Mouse (Mus musculus) limb, embryonic 11.5 days (tissue): ENCODE results near the gene Ccdc113. TPM values are rescaled to one million over a fixed set of nuclear protein-coding genes. Genes with fewer than 3 reads are reported as not detected.

Source experiments
- ATAC-seq: fragments of 200-750 bp; cut with Nextera tagmentation; 2 replicates; pipeline ENCODE4 v1.8.0; 2017; ENCODE audit warnings: low read depth; ENCODE audit not compliant: insufficient number of reproducible peaks, low FRiP score, low TSS enrichment
- DNase-seq: peaks from one replicate; pipeline ENCODE4 v3.0.0-alpha.2; 2015; ENCODE audit warnings: low spot score
- H3K27ac ChIP-seq: fragments of 300-500 bp; sonication (generic); replicated peaks from 2 replicates; pipeline ENCODE4 v1.5.1; 2014; ENCODE audit warnings: low read depth, mild to moderate bottlenecking, low read length
- H3K27me3 ChIP-seq: fragments of 300-500 bp; sonication (generic); 2 replicates; pipeline ENCODE4 v1.6.1; 2014; ENCODE audit warnings: mild to moderate bottlenecking, low read length, mixed read lengths; ENCODE audit not compliant: control insufficient read depth, insufficient read depth
- H3K36me3 ChIP-seq: fragments of 300-500 bp; sonication (generic); 2 replicates; pipeline ENCODE4 v1.6.1; 2014; ENCODE audit warnings: mild to moderate bottlenecking, low read length, moderate library complexity, mixed read lengths; ENCODE audit not compliant: control insufficient read depth, insufficient read depth
- H3K4me1 ChIP-seq: fragments of 300-500 bp; sonication (generic); 2 replicates; pipeline ENCODE4 v1.6.1; 2014; ENCODE audit warnings: low read length, mixed read lengths; ENCODE audit not compliant: control insufficient read depth, insufficient read depth
- H3K4me2 ChIP-seq: fragments of 300-500 bp; sonication (generic); 2 replicates; pipeline ENCODE4 v1.6.1; 2014; ENCODE audit warnings: low read depth, mild to moderate bottlenecking, moderate library complexity; ENCODE audit not compliant: severe bottlenecking
- H3K4me3 ChIP-seq: fragments of 300-500 bp; sonication (generic); 2 replicates; pipeline ENCODE4 v1.5.1; 2014; ENCODE audit warnings: low read depth, low read length
- H3K9ac ChIP-seq: fragments of 300-500 bp; sonication (generic); 2 replicates; pipeline ENCODE4 v1.6.1; 2014; ENCODE audit warnings: mild to moderate bottlenecking, low read length
- H3K9me3 ChIP-seq: fragments of 300-500 bp; sonication (generic); 2 replicates; pipeline ENCODE4 v1.6.1; 2016; ENCODE audit warnings: low read length; ENCODE audit not compliant: control insufficient read depth
- WGBS: fragments of 180-500 bp; shearing (Covaris S2); extraction: QIAGEN DNeasy Blood & Tissue Kit; methylation state at CpG from one replicate; pipeline ENCODE4 v1.1.7; 2014; 5-methylcytosine and 5-hydroxymethylcytosine counted together
- polyA plus RNA-seq: library from polyadenylated mRNA; unstranded; fragments of >200 nt; fragmentation: Nextera tagmentation; extraction: Ambion mirVana; gene quantifications from 2 replicates; pipeline ENCODE4 v1.2.1, GENCODE M21; 2014

Ccdc113 gene
- polyA plus RNA-seq, 1 experiment from 2014 or later = not detected

DNA sequence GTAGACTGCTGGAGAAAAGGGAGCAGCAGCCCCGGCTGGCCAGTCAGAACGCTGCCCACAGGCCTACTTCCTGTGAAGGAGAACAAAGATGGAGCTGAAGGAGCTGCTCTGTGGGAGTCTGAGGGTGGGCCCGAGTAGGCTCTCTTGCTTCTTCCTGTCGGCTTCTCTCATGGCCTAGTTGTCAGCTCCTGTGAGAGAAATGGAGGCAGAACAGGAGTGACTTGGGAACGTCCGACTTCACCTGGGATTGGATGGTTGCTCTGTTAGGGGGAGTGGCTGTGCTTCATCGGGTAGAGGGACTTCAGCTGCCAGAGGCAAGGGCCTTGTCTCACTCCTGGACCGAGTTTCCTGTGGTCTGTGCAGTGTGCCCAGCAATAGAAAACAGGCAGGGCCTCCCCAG lies 14.0 kb downstream of the Ccdc113 start:
- H3K4me2 ChIP-seq = no peak overlapping the region
- no peak for ATAC-seq
- WGBS = 63% methylated on average over 8 of the region's 8 CpGs
- no peak overlapping the region for H3K27ac ChIP-seq
- no peaks in the 10 kb centered on the region for H3K27me3 ChIP-seq
- H3K4me3 ChIP-seq = no peak overlapping the region
- DNase-seq = no peak
- H3K4me1 ChIP-seq = no peaks in the 10 kb centered on the region
- no peaks in the 10 kb centered on the region for H3K9me3 ChIP-seq
- H3K36me3 ChIP-seq = no peaks in the 10 kb centered on the region
- H3K9ac ChIP-seq = no peak overlapping the region

DNA sequence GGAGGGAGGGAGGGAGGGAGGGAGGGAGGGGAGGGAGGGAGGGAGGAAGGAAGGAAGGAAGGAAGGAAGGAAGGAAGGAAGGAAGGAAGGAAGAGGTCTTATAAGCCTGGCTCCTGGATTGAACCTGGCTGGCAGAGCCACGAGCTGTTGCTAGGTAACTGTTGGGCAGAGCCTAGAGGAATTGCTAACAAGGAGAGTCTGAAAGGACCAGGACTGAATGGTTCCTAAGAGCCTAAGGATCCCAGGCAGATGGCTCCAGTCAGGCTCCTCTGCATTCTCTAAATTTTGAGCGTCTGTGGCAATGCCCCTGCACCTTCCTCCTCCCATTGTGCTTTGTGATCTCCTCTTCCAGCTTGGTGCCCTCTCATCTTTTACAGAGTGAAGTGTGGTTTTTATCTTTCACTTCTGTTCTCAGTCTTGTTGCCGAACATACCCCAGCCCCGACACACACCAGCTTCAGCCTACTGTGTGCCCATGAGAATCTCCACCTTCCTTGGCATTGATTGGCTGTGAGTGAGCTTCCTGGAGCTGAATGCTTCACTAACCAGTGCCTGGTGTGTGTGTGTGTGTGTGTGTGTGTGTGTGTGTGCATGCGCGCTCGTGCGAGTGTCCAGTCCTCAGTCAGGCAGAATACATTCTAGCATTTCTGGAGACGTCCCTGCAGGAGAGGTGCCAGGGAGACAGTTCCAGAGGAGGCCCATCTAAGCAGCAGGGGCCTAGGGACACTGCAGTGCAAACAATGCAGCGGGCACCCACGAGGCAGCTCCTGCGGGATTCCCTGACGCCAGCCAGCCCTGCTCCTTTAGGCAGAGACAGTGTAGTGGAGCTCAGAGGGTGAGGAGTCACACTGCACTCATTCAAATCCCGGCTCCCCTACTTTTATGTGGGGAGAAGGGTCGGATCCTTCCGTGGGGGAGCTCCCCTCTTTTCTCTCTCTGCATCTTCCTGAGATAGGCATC lies 16.3 kb downstream of the Ccdc113 start:
- H3K36me3 ChIP-seq = no peaks in the 10 kb centered on the region
- no peak overlapping the region for H3K4me2 ChIP-seq
- H3K27me3 ChIP-seq = no peaks in the 10 kb centered on the region
- H3K4me1 ChIP-seq = no peaks in the 10 kb centered on the region
- H3K9ac ChIP-seq = no peak overlapping the region
- H3K4me3 ChIP-seq = no peak overlapping the region
- no peak for DNase-seq
- ATAC-seq = no peak
- H3K9me3 ChIP-seq = no peaks in the 10 kb centered on the region
- H3K27ac ChIP-seq = no peak overlapping the region
- WGBS = 71% methylated on average over 16 of the region's 16 CpGs

GRCm38 (mm10) chr8:95551577-95551976 lies 17.7 kb downstream of the Ccdc113 start:
- H3K27me3 ChIP-seq = no peaks in the 10 kb centered on the region
- WGBS = 77% methylated on average over 4 of the region's 4 CpGs
- H3K4me3 ChIP-seq = no peak overlapping the region
- H3K4me1 ChIP-seq = no peaks in the 10 kb centered on the region
- ATAC-seq (no peak), DNase-seq (no peak)
- H3K36me3 ChIP-seq = no peaks in the 10 kb centered on the region
- H3K9ac ChIP-seq = no peak overlapping the region
- H3K4me2 ChIP-seq = no peak overlapping the region
- no peaks in the 10 kb centered on the region for H3K9me3 ChIP-seq
- H3K27ac ChIP-seq = no peak overlapping the region

- no peaks in the 10 kb centered on the region for H3K9me3 ChIP-seq
- H3K36me3 ChIP-seq = no peaks in the 10 kb centered on the region
- H3K4me2 ChIP-seq = no peak overlapping the region
- no peaks in the 10 kb centered on the region for H3K4me1 ChIP-seq
- 93% methylated on average over 2 of the region's 2 CpGs for WGBS
- H3K27me3 ChIP-seq = no peaks in the 10 kb centered on the region
- ATAC-seq (no peak), DNase-seq (no peak)
- H3K4me3 ChIP-seq = no peak overlapping the region
- no peak overlapping the region for H3K9ac ChIP-seq
- no peak overlapping the region for H3K27ac ChIP-seq
Observed at GRCm38 (mm10) chr8:95555963-95556362, 22.1 kb downstream of the Ccdc113 start.

DNA sequence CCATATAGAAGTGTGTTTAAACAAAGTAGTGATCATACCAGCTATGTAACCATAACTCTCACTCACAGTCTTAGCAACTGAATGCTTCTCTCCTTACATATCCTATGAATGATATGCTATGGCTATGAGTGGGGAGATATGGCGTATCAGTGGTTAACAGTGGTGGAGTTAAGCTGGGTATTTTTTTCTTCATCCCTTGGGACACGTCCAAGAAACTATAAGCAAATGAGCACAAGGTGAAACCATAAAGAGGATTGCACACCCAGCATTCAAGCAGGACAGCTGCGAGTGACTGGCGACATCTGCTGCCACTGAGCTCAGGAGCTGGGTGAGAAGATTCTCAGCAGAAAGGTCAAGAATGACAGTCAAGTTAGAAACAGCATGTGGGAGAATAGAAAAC lies 32.3 kb downstream of the Ccdc113 start:
- no peaks in the 10 kb centered on the region for H3K36me3 ChIP-seq
- ATAC-seq (no peak), DNase-seq (no peak)
- H3K27ac ChIP-seq = no peak overlapping the region
- no peak overlapping the region for H3K4me3 ChIP-seq
- H3K9me3 ChIP-seq = no peaks in the 10 kb centered on the region
- no peak overlapping the region for H3K9ac ChIP-seq
- H3K4me1 ChIP-seq = no peaks in the 10 kb centered on the region
- WGBS = 84% methylated on average over 4 of the region's 4 CpGs
- H3K4me2 ChIP-seq = no peak overlapping the region
- no peaks in the 10 kb centered on the region for H3K27me3 ChIP-seq

DNA sequence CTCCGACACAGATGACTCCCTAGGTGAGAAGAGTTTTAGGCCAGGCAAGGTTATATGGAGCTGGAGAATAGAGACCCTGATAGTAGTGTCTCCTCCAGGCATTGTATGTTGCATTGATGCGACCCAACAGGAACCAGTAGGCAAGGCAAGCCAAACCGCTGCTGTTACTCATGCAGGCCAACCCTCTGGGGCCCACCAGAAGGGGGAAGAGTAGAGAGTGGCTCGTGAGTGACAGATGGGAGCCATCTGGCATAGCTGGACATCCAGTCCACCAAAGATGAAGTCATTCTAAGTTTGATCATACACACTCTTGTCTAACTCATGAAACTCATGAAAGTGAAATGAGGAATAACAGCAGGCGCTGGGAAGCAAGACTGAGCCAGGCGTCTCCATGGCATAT lies 32.9 kb downstream of the Ccdc113 start:
- no peak overlapping the region for H3K4me3 ChIP-seq
- DNase-seq = no peak
- H3K27ac ChIP-seq = no peak overlapping the region
- H3K9me3 ChIP-seq = no peaks in the 10 kb centered on the region
- H3K9ac ChIP-seq = no peak overlapping the region
- WGBS = 87% methylated on average over 6 of the region's 6 CpGs
- H3K4me1 ChIP-seq = no peaks in the 10 kb centered on the region
- H3K27me3 ChIP-seq = no peaks in the 10 kb centered on the region
- H3K4me2 ChIP-seq = no peak overlapping the region
- ATAC-seq = no peak
- H3K36me3 ChIP-seq = no peaks in the 10 kb centered on the region

GRCm38 (mm10) chr8:95573146-95573545 lies 39.3 kb downstream of the Ccdc113 start:
- 87% methylated on average over 5 of the region's 5 CpGs for WGBS
- DNase-seq = no peak

DNA sequence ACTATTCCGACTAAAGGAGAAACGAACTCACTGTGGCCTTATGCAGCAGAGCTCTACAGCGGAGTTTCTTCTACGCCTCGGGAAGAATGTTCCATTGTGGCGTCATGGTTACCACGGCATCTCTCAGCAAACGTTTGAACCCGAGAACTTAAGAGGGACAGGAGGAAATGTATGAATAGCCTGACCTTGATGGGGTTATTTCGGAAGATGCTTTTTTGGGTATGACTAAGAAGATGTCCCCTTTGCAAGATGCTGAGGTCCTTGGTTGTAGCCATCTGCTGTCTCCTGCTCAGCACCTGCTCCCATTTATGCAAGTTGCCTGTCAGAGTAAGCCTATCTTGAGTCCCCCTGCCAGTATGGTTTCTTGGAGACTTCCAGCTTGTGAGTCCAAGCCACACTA lies 42.4 kb downstream of the Ccdc113 start, which contains the start of gene Prss54:
Prss54 (minus strand) TSS at position 101 of the 400 bp plus-strand sequence.
- DNase-seq (no peak), ATAC-seq (no peak)
- H3K4me1 ChIP-seq = no peaks in the 10 kb centered on the region
- WGBS = 92% methylated on average over 10 of the region's 10 CpGs
- no peak within 1 kb of the TSS for H3K27ac ChIP-seq
- H3K9ac ChIP-seq = no peak within 1 kb of the TSS
- no peak within 1 kb of the TSS for H3K4me2 ChIP-seq
- no peaks in the 10 kb centered on the region for H3K27me3 ChIP-seq
- H3K4me3 ChIP-seq = no peak within 1 kb of the TSS
- H3K36me3 ChIP-seq = no peaks in the 10 kb centered on the region
- no peaks in the 10 kb centered on the region for H3K9me3 ChIP-seq

More at GRCm38 (mm10) chr8:95573146-95573545, 39.3 kb downstream of the Ccdc113 start:
- Histone ChIP-seq H3K36me3 (no peaks in the 10 kb centered on the region), H3K9ac (no peak overlapping the region), H3K9me3 (no peaks in the 10 kb centered on the region), H3K4me3 (no peak overlapping the region), H3K4me2 (no peak overlapping the region), H3K27me3 (no peaks in the 10 kb centered on the region), H3K4me1 (no peaks in the 10 kb centered on the region), H3K27ac (no peak overlapping the region)
- ATAC-seq = no peak
